Mouse (Mus musculus): ENCODE results near the gene Luc7l2. TPM values are rescaled to one million over a fixed set of nuclear protein-coding genes. Genes with fewer than 3 reads are reported as not detected.

Luc7l2 gene
- polyA plus RNA-seq, 1 experiment from 2014 or later: 31.9 TPM

- Histone ChIP-seq H3K27me3 (ENCODE audit: control insufficient read depth, insufficient read depth, low read length) (no peaks in the 10 kb centered on the region), H3K36me3 (ENCODE audit: control insufficient read depth, insufficient read depth) (no peaks in the 10 kb centered on the region), H3K9ac (ENCODE audit: low read length) (peak overlapping the region; percentile 86), H3K9me3 (replicated peaks; ENCODE audit: control insufficient read depth, low read length) (no peaks in the 10 kb centered on the region), H3K4me3 (ENCODE audit: low read length) (peak overlapping the region; percentile 88), H3K4me2 (ENCODE audit: low read depth, low read length) (peak overlapping the region; percentile 61), H3K27ac (ENCODE audit: low read length) (peak overlapping the region; percentile 99), H3K4me1 (ENCODE audit: control insufficient read depth, insufficient read depth, low read length) (peaks cover 17% of the 10 kb centered on the region)
- peak; percentile 91 for ATAC-seq (replicated peaks; ENCODE audit: extremely low read depth, insufficient read depth, low FRiP score)
- WGBS: under 1% methylated on average over 32 of the region's 32 CpGs
Observed at GRCm38 (mm10) chr6:38551989-38552635, 978 bp downstream of the Luc7l2 start.

DNA sequence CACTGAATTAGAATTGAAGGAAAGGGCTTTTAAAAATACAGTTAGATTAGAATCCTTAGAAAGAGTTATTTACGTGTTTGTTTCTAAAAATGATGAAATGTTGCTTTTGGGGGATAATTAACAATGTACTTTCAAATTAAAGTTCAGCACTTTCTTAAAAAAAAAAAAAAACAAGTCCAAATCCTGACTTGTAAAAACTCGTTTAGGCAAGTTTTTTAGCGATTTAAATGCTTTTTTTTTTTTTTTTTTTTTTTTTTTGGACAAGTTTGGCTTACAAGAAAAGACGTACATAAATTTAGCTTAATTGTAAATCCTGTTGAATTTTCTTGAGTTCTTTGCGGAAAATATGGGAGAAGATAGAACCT lies 1.5 kb downstream of the Luc7l2 start:
- Histone ChIP-seq H3K4me2 (ENCODE audit: low read depth, low read length) (peak overlapping the region; percentile 61), H3K9ac (ENCODE audit: low read length) (peak overlapping the region; percentile 86), H3K27me3 (ENCODE audit: control insufficient read depth, insufficient read depth, low read length) (no peaks in the 10 kb centered on the region), H3K9me3 (replicated peaks; ENCODE audit: control insufficient read depth, low read length) (no peaks in the 10 kb centered on the region), H3K36me3 (ENCODE audit: control insufficient read depth, insufficient read depth) (0 out of 2 replicates have a peak, but pooled peaks cover 2% of the 10 kb centered on the region), H3K4me1 (ENCODE audit: control insufficient read depth, insufficient read depth, low read length) (peaks cover 18% of the 10 kb centered on the region), H3K27ac (ENCODE audit: low read length) (no peak overlapping the region), H3K4me3 (ENCODE audit: low read length) (peak overlapping the region; percentile 88)
- ATAC-seq (replicated peaks; ENCODE audit: extremely low read depth, insufficient read depth, low FRiP score): no peak
- 18% methylated on average over 5 of the region's 5 CpGs for WGBS

GRCm38 (mm10) chr6:38576096-38576495 lies 25.0 kb downstream of the Luc7l2 start:
- Histone ChIP-seq H3K36me3 (ENCODE audit: control insufficient read depth, insufficient read depth) (peaks cover 23% of the 10 kb centered on the region), H3K27me3 (ENCODE audit: control insufficient read depth, insufficient read depth, low read length) (no peaks in the 10 kb centered on the region), H3K4me2 (ENCODE audit: low read depth, low read length) (no peak overlapping the region), H3K27ac (ENCODE audit: low read length) (no peak overlapping the region), H3K4me3 (ENCODE audit: low read length) (no peak overlapping the region), H3K4me1 (ENCODE audit: control insufficient read depth, insufficient read depth, low read length) (no peaks in the 10 kb centered on the region), H3K9ac (ENCODE audit: low read length) (no peak overlapping the region), H3K9me3 (replicated peaks; ENCODE audit: control insufficient read depth, low read length) (no peaks in the 10 kb centered on the region)
- ATAC-seq (replicated peaks; ENCODE audit: extremely low read depth, insufficient read depth, low FRiP score): no peak
- 60% methylated on average over 2 of the region's 2 CpGs for WGBS

DNA sequence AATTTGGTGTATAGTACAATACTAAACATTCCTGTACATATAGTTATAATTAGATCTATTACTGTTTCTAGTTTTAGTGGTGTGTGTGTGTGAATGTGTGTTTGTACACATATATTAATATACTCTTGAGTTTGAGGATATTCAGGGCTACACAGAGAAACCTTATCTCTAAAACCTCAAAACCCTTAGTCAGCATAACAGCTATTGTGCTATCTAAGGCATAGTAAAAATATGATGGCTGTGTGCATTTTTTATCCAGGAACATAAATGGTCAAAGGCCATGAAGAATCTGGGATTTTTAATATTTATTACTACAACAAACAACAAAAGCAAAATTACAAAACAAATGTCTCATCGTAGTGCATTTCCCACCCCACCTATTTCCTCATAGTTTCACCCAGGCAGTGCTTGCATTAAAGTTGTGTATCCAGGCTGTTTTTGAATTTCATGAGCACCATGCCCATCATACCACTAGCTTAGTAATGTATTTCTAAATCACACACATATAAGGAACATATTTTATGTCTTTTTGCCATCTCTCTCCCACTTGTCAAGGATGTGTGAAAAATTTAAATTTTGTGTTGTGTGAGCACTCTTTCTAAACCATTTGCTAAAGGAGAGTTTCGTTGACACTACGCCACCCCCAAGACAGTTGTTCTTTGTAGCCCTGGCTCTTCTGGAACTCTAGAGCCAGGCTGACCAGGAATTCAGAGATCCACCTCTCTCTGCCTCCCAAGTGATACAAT lies 29.2 kb downstream of the Luc7l2 start:
- H3K9me3 ChIP-seq (replicated peaks; ENCODE audit: control insufficient read depth, low read length): no peaks in the 10 kb centered on the region
- no peak overlapping the region for H3K9ac ChIP-seq (ENCODE audit: low read length)
- no peak overlapping the region for H3K27ac ChIP-seq (ENCODE audit: low read length)
- WGBS: over 99% methylated on average over 3 of the region's 3 CpGs
- no peaks in the 10 kb centered on the region for H3K27me3 ChIP-seq (ENCODE audit: control insufficient read depth, insufficient read depth, low read length)
- no peak overlapping the region for H3K4me3 ChIP-seq (ENCODE audit: low read length)
- no peak overlapping the region for H3K4me2 ChIP-seq (ENCODE audit: low read depth, low read length)
- H3K36me3 ChIP-seq (ENCODE audit: control insufficient read depth, insufficient read depth): peaks cover 17% of the 10 kb centered on the region
- no peaks in the 10 kb centered on the region for H3K4me1 ChIP-seq (ENCODE audit: control insufficient read depth, insufficient read depth, low read length)
- no peak for ATAC-seq (replicated peaks; ENCODE audit: extremely low read depth, insufficient read depth, low FRiP score)

DNA sequence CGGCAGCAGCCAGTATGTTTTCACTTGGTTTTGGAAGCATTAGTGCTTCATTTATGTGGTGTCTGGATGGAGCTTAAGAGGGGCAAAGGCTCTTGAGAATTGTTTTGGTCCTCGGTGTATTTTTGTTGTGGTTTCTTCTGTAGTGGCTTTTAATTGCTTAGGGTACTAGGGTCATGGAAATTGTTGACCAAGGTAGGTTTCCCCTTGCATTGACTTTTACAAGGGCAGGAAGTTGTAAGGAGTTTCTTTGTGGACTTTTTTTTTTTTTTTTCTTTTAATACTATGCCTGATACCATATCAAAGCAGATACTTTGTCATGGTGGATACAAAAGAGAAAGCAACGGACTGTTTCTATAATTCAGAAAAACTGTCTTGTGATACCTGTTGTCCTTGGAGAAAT lies 30.6 kb downstream of the Luc7l2 start:
- no peak for ATAC-seq (replicated peaks; ENCODE audit: extremely low read depth, insufficient read depth, low FRiP score)
- Histone ChIP-seq H3K36me3 (ENCODE audit: control insufficient read depth, insufficient read depth) (peaks cover 25% of the 10 kb centered on the region), H3K9me3 (replicated peaks; ENCODE audit: control insufficient read depth, low read length) (no peaks in the 10 kb centered on the region), H3K4me2 (ENCODE audit: low read depth, low read length) (no peak overlapping the region), H3K9ac (ENCODE audit: low read length) (no peak overlapping the region), H3K27ac (ENCODE audit: low read length) (no peak overlapping the region), H3K4me3 (ENCODE audit: low read length) (no peak overlapping the region), H3K4me1 (ENCODE audit: control insufficient read depth, insufficient read depth, low read length) (no peaks in the 10 kb centered on the region), H3K27me3 (ENCODE audit: control insufficient read depth, insufficient read depth, low read length) (no peaks in the 10 kb centered on the region)
- WGBS: 83% methylated on average over 3 of the region's 3 CpGs

- no peak overlapping the region for H3K27ac ChIP-seq (ENCODE audit: low read length)
- H3K4me1 ChIP-seq (ENCODE audit: control insufficient read depth, insufficient read depth, low read length): no peaks in the 10 kb centered on the region
- no peak overlapping the region for H3K9ac ChIP-seq (ENCODE audit: low read length)
- H3K36me3 ChIP-seq (ENCODE audit: control insufficient read depth, insufficient read depth): peaks cover 42% of the 10 kb centered on the region
- no peak overlapping the region for H3K4me3 ChIP-seq (ENCODE audit: low read length)
- H3K9me3 ChIP-seq (replicated peaks; ENCODE audit: control insufficient read depth, low read length): no peaks in the 10 kb centered on the region
- H3K27me3 ChIP-seq (ENCODE audit: control insufficient read depth, insufficient read depth, low read length): no peaks in the 10 kb centered on the region
- no peak for ATAC-seq (replicated peaks; ENCODE audit: extremely low read depth, insufficient read depth, low FRiP score)
- 95% methylated on average over 4 of the region's 4 CpGs for WGBS
- no peak overlapping the region for H3K4me2 ChIP-seq (ENCODE audit: low read depth, low read length)
Observed at GRCm38 (mm10) chr6:38597481-38597880, 46.3 kb downstream of the Luc7l2 start.

DNA sequence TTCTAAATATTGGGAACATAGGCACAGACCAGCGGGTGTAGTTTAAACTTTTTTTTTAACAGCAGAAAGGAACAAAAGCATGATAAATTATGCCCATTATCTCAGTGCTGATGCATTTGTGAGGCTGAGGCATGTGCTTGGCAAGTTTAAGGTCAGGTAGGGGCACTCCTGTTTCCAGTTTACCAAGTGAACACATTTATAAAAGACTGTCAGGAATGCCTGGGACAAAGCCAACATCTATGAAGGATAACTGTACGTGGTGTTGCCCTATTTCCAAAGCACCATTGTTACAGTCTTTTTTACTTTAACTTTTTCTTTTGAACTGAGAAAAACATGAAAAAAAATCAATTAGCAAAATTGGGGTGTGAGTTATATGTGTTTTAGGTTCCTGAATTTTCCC lies 58.8 kb downstream of the Luc7l2 start:
- no peaks in the 10 kb centered on the region for H3K27me3 ChIP-seq (ENCODE audit: control insufficient read depth, insufficient read depth, low read length)
- peaks cover 19% of the 10 kb centered on the region for H3K36me3 ChIP-seq (ENCODE audit: control insufficient read depth, insufficient read depth)
- 42% methylated on average over 2 of the region's 2 CpGs for WGBS
- peaks cover 8% of the 10 kb centered on the region; the same call in 1 of the 2 replicates for H3K4me1 ChIP-seq (ENCODE audit: control insufficient read depth, insufficient read depth, low read length)
- no peaks in the 10 kb centered on the region for H3K9me3 ChIP-seq (replicated peaks; ENCODE audit: control insufficient read depth, low read length)
- ATAC-seq (replicated peaks; ENCODE audit: extremely low read depth, insufficient read depth, low FRiP score): no peak
- no peak overlapping the region for H3K4me3 ChIP-seq (ENCODE audit: low read length)
- peak overlapping the region; percentile 40; the same call in 1 of the 2 replicates for H3K27ac ChIP-seq (ENCODE audit: low read length)
- H3K9ac ChIP-seq (ENCODE audit: low read length): no peak overlapping the region
- H3K4me2 ChIP-seq (ENCODE audit: low read depth, low read length): no peak overlapping the region

DNA sequence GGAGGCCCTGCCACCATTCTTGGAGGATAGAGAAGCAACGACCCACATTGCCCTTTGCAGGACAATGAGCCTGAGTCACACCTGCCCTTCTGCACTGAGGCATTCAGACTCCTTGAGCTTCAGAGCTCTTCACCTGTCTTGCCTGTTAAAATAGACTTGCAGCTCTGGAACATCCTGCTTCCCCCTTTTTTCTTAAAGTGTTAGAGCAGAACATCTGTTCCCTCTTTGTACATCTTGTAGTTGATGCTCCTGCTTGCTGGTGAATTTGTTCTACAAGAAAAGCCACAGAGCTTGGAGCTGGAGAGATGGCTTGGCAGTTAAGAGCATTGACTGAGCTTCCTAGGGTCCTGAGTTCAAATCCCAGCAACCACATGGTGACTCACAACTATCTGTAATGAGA lies 71.3 kb downstream of the Luc7l2 start:
- peaks cover 8% of the 10 kb centered on the region for H3K9me3 ChIP-seq (replicated peaks; ENCODE audit: control insufficient read depth, low read length)
- 92% methylated on average over 1 of the region's 1 CpGs for WGBS
- peaks cover 18% of the 10 kb centered on the region for H3K4me1 ChIP-seq (ENCODE audit: control insufficient read depth, insufficient read depth, low read length)
- peaks cover 20% of the 10 kb centered on the region for H3K36me3 ChIP-seq (ENCODE audit: control insufficient read depth, insufficient read depth)
- H3K4me3 ChIP-seq (ENCODE audit: low read length): no peak overlapping the region
- no peak for ATAC-seq (replicated peaks; ENCODE audit: extremely low read depth, insufficient read depth, low FRiP score)
- H3K4me2 ChIP-seq (ENCODE audit: low read depth, low read length): no peak overlapping the region
- no peak overlapping the region for H3K27ac ChIP-seq (ENCODE audit: low read length)
- no peak overlapping the region for H3K9ac ChIP-seq (ENCODE audit: low read length)
- H3K27me3 ChIP-seq (ENCODE audit: control insufficient read depth, insufficient read depth, low read length): no peaks in the 10 kb centered on the region

- Histone ChIP-seq H3K4me1 (ENCODE audit: control insufficient read depth, insufficient read depth, low read length) (peaks cover 18% of the 10 kb centered on the region), H3K4me2 (ENCODE audit: low read depth, low read length) (no peak overlapping the region), H3K27ac (ENCODE audit: low read length) (peak overlapping the region; percentile 73), H3K9ac (ENCODE audit: low read length) (no peak overlapping the region), H3K27me3 (ENCODE audit: control insufficient read depth, insufficient read depth, low read length) (no peaks in the 10 kb centered on the region), H3K4me3 (ENCODE audit: low read length) (no peak overlapping the region), H3K36me3 (ENCODE audit: control insufficient read depth, insufficient read depth) (peaks cover 10% of the 10 kb centered on the region; the same call in 1 of the 2 replicates), H3K9me3 (replicated peaks; ENCODE audit: control insufficient read depth, low read length) (no peaks in the 10 kb centered on the region)
- peak; percentile 29; the same call in 1 of the 2 replicates for ATAC-seq (replicated peaks; ENCODE audit: extremely low read depth, insufficient read depth, low FRiP score)
- WGBS: 19% methylated on average over 2 of the region's 2 CpGs
Observed at GRCm38 (mm10) chr6:38623457-38623856, 72.3 kb downstream of the Luc7l2 start.
